Mouse (Mus musculus) forebrain, embryonic 12.5 days (tissue): ENCODE measurements at regions not wholly inside any gene's neighbourhood (a gene's known extent, or its start where the extent isn't known, plus 50 kb on each side); places are given as distances from the start of the nearest gene placed in this dataset.

ENCODE experiments used
- ATAC-seq: fragments of 200-750 bp; cut with Nextera tagmentation; 2 replicates; pipeline ENCODE4 v1.8.0; 2017; ENCODE audit warnings: moderate TSS enrichment; ENCODE audit not compliant: low FRiP score
- H3K27ac ChIP-seq: fragments of 300-500 bp; sonication (generic); 2 replicates; pipeline ENCODE4 v1.5.1; 2016; ENCODE audit warnings: mild to moderate bottlenecking
- H3K27me3 ChIP-seq: fragments of 300-500 bp; sonication (generic); 2 replicates; pipeline ENCODE4 v1.6.1; 2016; ENCODE audit warnings: mild to moderate bottlenecking
- H3K36me3 ChIP-seq: fragments of 300-500 bp; sonication (generic); replicated peaks from 2 replicates; pipeline ENCODE4 v1.6.1; 2016; ENCODE audit warnings: mild to moderate bottlenecking
- H3K4me1 ChIP-seq: fragments of 300-500 bp; sonication (generic); 2 replicates; pipeline ENCODE4 v1.6.1; 2016
- H3K4me2 ChIP-seq: fragments of 300-500 bp; sonication (generic); 2 replicates; pipeline ENCODE4 v1.6.1; 2016; ENCODE audit warnings: mild to moderate bottlenecking, moderate library complexity
- H3K4me3 ChIP-seq: fragments of 300-500 bp; sonication (generic); replicated peaks from 2 replicates; pipeline ENCODE4 v1.5.1; 2016; ENCODE audit warnings: mild to moderate bottlenecking
- H3K9ac ChIP-seq: fragments of 300-500 bp; sonication (generic); 2 replicates; pipeline ENCODE4 v1.6.1; 2016; ENCODE audit warnings: mild to moderate bottlenecking
- H3K9me3 ChIP-seq: fragments of 300-500 bp; sonication (generic); 2 replicates; pipeline ENCODE4 v1.6.1; 2016
- WGBS: fragments of 180-500 bp; shearing (Covaris S2); methylation state at CpG from one replicate; pipeline ENCODE4 v1.1.7; 2016; 5-methylcytosine and 5-hydroxymethylcytosine counted together

GRCm38 (mm10) chr3:70313119-70313868, 305.9 kb downstream of the Otol1 start:
- Histone ChIP-seq H3K36me3 (no peaks in the 10 kb centered on the region), H3K4me2 (no peak overlapping the region), H3K27me3 (no peaks in the 10 kb centered on the region), H3K4me3 (no peak overlapping the region), H3K9ac (no peak overlapping the region), H3K9me3 (no peaks in the 10 kb centered on the region), H3K27ac (no peak overlapping the region), H3K4me1 (no peaks in the 10 kb centered on the region)
- ATAC-seq = no peak
- WGBS = 83% methylated on average over 7 of the region's 7 CpGs

- 91% methylated on average over 4 of the region's 4 CpGs for WGBS
- no peak for ATAC-seq
- H3K27ac ChIP-seq = no peak overlapping the region
Observed at GRCm38 (mm10) chr3:70314239-70314638, 306.8 kb downstream of the Otol1 start.

GRCm38 (mm10) chr3:70318377-70318776, 311.0 kb downstream of the Otol1 start:
- no peaks in the 10 kb centered on the region for H3K4me1 ChIP-seq
- no peaks in the 10 kb centered on the region for H3K27me3 ChIP-seq
- no peak overlapping the region for H3K4me2 ChIP-seq
- no peaks in the 10 kb centered on the region for H3K36me3 ChIP-seq
- H3K4me3 ChIP-seq = no peak overlapping the region
- no peak overlapping the region for H3K9ac ChIP-seq
- no peak overlapping the region for H3K27ac ChIP-seq
- ATAC-seq = no peak
- 93% methylated on average over 2 of the region's 2 CpGs for WGBS
- no peaks in the 10 kb centered on the region; the same call in 1 of the 2 replicates for H3K9me3 ChIP-seq

More at GRCm38 (mm10) chr3:70314239-70314638, 306.8 kb downstream of the Otol1 start:
- Histone ChIP-seq H3K27me3 (no peaks in the 10 kb centered on the region), H3K9me3 (no peaks in the 10 kb centered on the region), H3K9ac (no peak overlapping the region), H3K4me3 (no peak overlapping the region), H3K36me3 (no peaks in the 10 kb centered on the region), H3K4me2 (no peak overlapping the region), H3K4me1 (no peaks in the 10 kb centered on the region)

- WGBS = 90% methylated on average over 3 of the region's 3 CpGs
- Histone ChIP-seq H3K9ac (no peak overlapping the region), H3K9me3 (no peaks in the 10 kb centered on the region; the same call in 1 of the 2 replicates), H3K4me3 (no peak overlapping the region), H3K36me3 (no peaks in the 10 kb centered on the region), H3K4me1 (no peaks in the 10 kb centered on the region), H3K27ac (no peak overlapping the region), H3K27me3 (no peaks in the 10 kb centered on the region), H3K4me2 (no peak overlapping the region)
- no peak for ATAC-seq
Observed at GRCm38 (mm10) chr3:70319139-70319538, 311.7 kb downstream of the Otol1 start.

GRCm38 (mm10) chr3:70321161-70321657, 313.8 kb downstream of the Otol1 start:
- Histone ChIP-seq H3K4me1 (no peaks in the 10 kb centered on the region), H3K9ac (no peak overlapping the region), H3K9me3 (no peaks in the 10 kb centered on the region; the same call in 1 of the 2 replicates), H3K36me3 (no peaks in the 10 kb centered on the region), H3K27me3 (no peaks in the 10 kb centered on the region), H3K27ac (no peak overlapping the region), H3K4me2 (no peak overlapping the region), H3K4me3 (no peak overlapping the region)
- ATAC-seq = no peak

GRCm38 (mm10) chr3:70324692-70325091, 317.3 kb downstream of the Otol1 start:
- Histone ChIP-seq H3K4me1 (no peaks in the 10 kb centered on the region), H3K36me3 (no peaks in the 10 kb centered on the region), H3K4me3 (no peak overlapping the region), H3K9me3 (no peaks in the 10 kb centered on the region; the same call in 1 of the 2 replicates), H3K27ac (no peak overlapping the region), H3K9ac (no peak overlapping the region), H3K27me3 (no peaks in the 10 kb centered on the region), H3K4me2 (no peak overlapping the region)
- 93% methylated on average over 2 of the region's 2 CpGs for WGBS
- no peak for ATAC-seq
